Mouse (Mus musculus): ENCODE results near the gene Trpm6. TPM values are rescaled to one million over a fixed set of nuclear protein-coding genes. Genes with fewer than 3 reads are reported as not detected.

Gene Trpm6
- total RNA-seq (2012; rRNA removed) (0.04 TPM in 1 of 2 replicates, not detected in the other), total RNA-seq (2014; rRNA removed) (not detected in 2 replicates), polyA plus RNA-seq (2012; ENCODE audit: insufficient read length, low read depth) (not detected in 2 replicates)

GRCm38 (mm10) chr19:18749598-18750339, at the start of gene Trpm6:
TSS of gene Trpm6 (plus strand) at chr19:18749983.
- no peaks in the 10 kb centered on the region for H3K27me3 ChIP-seq (replicated peaks)
- H3K4me2 ChIP-seq (ENCODE audit: insufficient read depth, low read depth, poor library complexity, severe bottlenecking), result no peak within 1 kb of the TSS
- dilution Hi-C loops (cut with MboI; ENCODE audit: extremely low pct_ligation_motif_present, extremely low pct_unique_long_range_greater_than_20kb, low sequenced_read_pairs), result no loop called here
- no peak for DNase-seq (ENCODE audit: extremely low read depth)
- no peak within 1 kb of the TSS for H3K9ac ChIP-seq (ENCODE audit: insufficient read depth, low read depth)
- no peaks in the 10 kb centered on the region for H3K79me2 ChIP-seq (replicated peaks; ENCODE audit: control insufficient read depth, extremely low read depth, insufficient read depth, poor library complexity, severe bottlenecking)
- H3K9me3 ChIP-seq (replicated peaks; ENCODE audit: low read length), result no peaks in the 10 kb centered on the region
- H3K27ac ChIP-seq (ENCODE audit: insufficient read depth, low read depth), result no peak within 1 kb of the TSS
- peaks cover 8 to 23% of the 10 kb centered on the region in 2 experiments; a peak in 3 of 4 replicates for H3K4me1 ChIP-seq (ENCODE audit: control insufficient read depth in 1 of 2, insufficient read depth in 2 of 2)
- no peak within 1 kb of the TSS for H3K4me3 ChIP-seq (replicated peaks in 1 of 3; ENCODE audit: low read depth in 2 of 3, low read length in 2 of 3, poor library complexity in 1 of 3)
- TF ChIP-seq ELF1 (IDR thresholded peaks at IDR 0.05; ENCODE audit: low read depth, low read length) (no peak), HCFC1 (IDR thresholded peaks at IDR 0.05; ENCODE audit: low read depth, low read length) (no peak), POLR2A (IDR thresholded peaks at IDR 0.05; ENCODE audit: low read depth, low read length) (no peak), MXI1 (IDR thresholded peaks at IDR 0.05; ENCODE audit: low read depth, low read length) (no peak), ZKSCAN1 (IDR thresholded peaks at IDR 0.05; ENCODE audit: borderline replicate concordance, low read depth, low read length) (no peak), JUN (IDR thresholded peaks at IDR 0.05; ENCODE audit: insufficient read depth, low read depth, low read length) (no peak), UBTF (IDR thresholded peaks at IDR 0.05; ENCODE audit: low read depth, low read length) (no peak), USF2 (conservative IDR thresholded peaks at IDR 0.05; ENCODE audit: low read depth, low read length) (no peak), MYC (IDR thresholded peaks at IDR 0.05; ENCODE audit: low read depth, low read length) (no peak), ZMIZ1 (IDR thresholded peaks at IDR 0.05; ENCODE audit: low read depth, low read length) (no peak), USF1 (IDR thresholded peaks at IDR 0.05; ENCODE audit: low read depth, low read length) (no peak), TBP (conservative IDR thresholded peaks at IDR 0.05; ENCODE audit: low read depth, low read length) (no peak), NELFE (IDR thresholded peaks at IDR 0.05; ENCODE audit: low read depth, low read length) (no peak), TCF12 (IDR thresholded peaks at IDR 0.05; ENCODE audit: low read depth, low read length) (no peak), RAD21 (IDR thresholded peaks at IDR 0.05; ENCODE audit: low read depth, low read length) (no peak)
- H3K36me3 ChIP-seq (replicated peaks in 1 of 2; ENCODE audit: control insufficient read depth in 1 of 2, insufficient read depth in 1 of 2, low read length in 1 of 2), result no peaks in the 10 kb centered on the region
- in situ Hi-C loops (cut with MboI; ENCODE audit: low pct_ligation_motif_present, low pct_unique_long_range_greater_than_20kb, low sequenced_read_pairs), result no loop called here

- Histone ChIP-seq H3K9ac (ENCODE audit: insufficient read depth, low read depth) (no peak overlapping the region), H3K4me1 (ENCODE audit: control insufficient read depth in 1 of 2, insufficient read depth in 2 of 2) (peaks cover 5 to 8% of the 10 kb centered on the region in 2 experiments; a peak in 2 of 4 replicates), H3K4me2 (ENCODE audit: insufficient read depth, low read depth, poor library complexity, severe bottlenecking) (no peak overlapping the region), H3K36me3 (replicated peaks in 1 of 2; ENCODE audit: control insufficient read depth in 1 of 2, insufficient read depth in 1 of 2, low read length in 1 of 2) (peaks cover 0 to 9% of the 10 kb centered on the region in 2 experiments), H3K27me3 (replicated peaks) (no peaks in the 10 kb centered on the region), H3K4me3 (replicated peaks in 1 of 3; ENCODE audit: low read depth in 2 of 3, low read length in 2 of 3, poor library complexity in 1 of 3) (no peak overlapping the region), H3K79me2 (replicated peaks; ENCODE audit: control insufficient read depth, extremely low read depth, insufficient read depth, poor library complexity, severe bottlenecking) (peaks cover under 1% of the 10 kb centered on the region; the same call in 1 of the 2 replicates), H3K9me3 (replicated peaks; ENCODE audit: low read length) (no peaks in the 10 kb centered on the region), H3K27ac (ENCODE audit: insufficient read depth, low read depth) (no peak overlapping the region)
- DNase-seq (ENCODE audit: extremely low read depth), result no peak
- in situ Hi-C loops (cut with MboI; ENCODE audit: low pct_ligation_motif_present, low pct_unique_long_range_greater_than_20kb, low sequenced_read_pairs) (no loop called here), dilution Hi-C loops (cut with MboI; ENCODE audit: extremely low pct_ligation_motif_present, extremely low pct_unique_long_range_greater_than_20kb, low sequenced_read_pairs) (no loop called here)
- TF ChIP-seq E2F4 (IDR thresholded peaks at IDR 0.05; ENCODE audit: insufficient replicate concordance, low read depth, low read length) (no peak), MAX (IDR thresholded peaks at IDR 0.05; ENCODE audit: low read length) (no peak)
Measured at GRCm38 (mm10) chr19:18708101-18708500, 41.7 kb upstream of the Trpm6 start.

Data from CH12.LX (cell line).